Mouse (Mus musculus): ENCODE measurements around the gene Dcaf15.
A peak's percentile ranks its signal among the peaks of the same experiment; 100 is the strongest.

The Dcaf15 gene

GRCm38 (mm10) chr8:84104697-84105609 is at the start of gene Dcaf15:
TSS of gene Dcaf15 (minus strand) at chr8:84104768.
- DNase-seq (ENCODE audit: low spot score) = peak; percentile 96

- DNase-seq (ENCODE audit: low spot score) = no peak
Measured at GRCm38 (mm10) chr8:84149181-84149580, 44.6 kb upstream of the Dcaf15 start.

GRCm38 (mm10) chr8:84148531-84148850 is 43.9 kb upstream of the Dcaf15 start:
- DNase-seq (ENCODE audit: low spot score) = no peak

- peak; percentile 89 for DNase-seq (ENCODE audit: low spot score)
Measured at GRCm38 (mm10) chr8:84147769-84148530, 43.4 kb upstream of the Dcaf15 start, which contains the start of the genes Cc2d1a and 4930432K21Rik. TSS of gene Cc2d1a (minus strand) at chr8:84147936. TSS of gene 4930432K21Rik (plus strand) at chr8:84148025.

GRCm38 (mm10) chr8:84147324-84147766 is 42.8 kb upstream of the Dcaf15 start:
- DNase-seq (ENCODE audit: low spot score) = no peak

- DNase-seq (ENCODE audit: low spot score) = no peak
Measured at GRCm38 (mm10) chr8:84144636-84145245, 40.2 kb upstream of the Dcaf15 start.

- no peak for DNase-seq (ENCODE audit: low spot score)
Measured at GRCm38 (mm10) chr8:84140838-84141237, 36.3 kb upstream of the Dcaf15 start.

- DNase-seq (ENCODE audit: low spot score) = no peak
Measured at GRCm38 (mm10) chr8:84137848-84138247, 33.3 kb upstream of the Dcaf15 start.

- DNase-seq (ENCODE audit: low spot score) = no peak
Measured at GRCm38 (mm10) chr8:84132225-84132624, 27.7 kb upstream of the Dcaf15 start.

- DNase-seq (ENCODE audit: low spot score) = no peak
Measured at GRCm38 (mm10) chr8:84130806-84131205, 26.2 kb upstream of the Dcaf15 start.

GRCm38 (mm10) chr8:84128277-84128676 is 23.7 kb upstream of the Dcaf15 start:
- DNase-seq (ENCODE audit: low spot score) = no peak

- no peak for DNase-seq (ENCODE audit: low spot score)
Measured at GRCm38 (mm10) chr8:84127202-84127901, 22.8 kb upstream of the Dcaf15 start.

GRCm38 (mm10) chr8:84126742-84127141 is 22.2 kb upstream of the Dcaf15 start:
- no peak for DNase-seq (ENCODE audit: low spot score)

GRCm38 (mm10) chr8:84125656-84126055 is 21.1 kb upstream of the Dcaf15 start, which contains the start of gene Podnl1:
TSS of gene Podnl1 (plus strand) at chr8:84125989.
- no peak for DNase-seq (ENCODE audit: low spot score)

- no peak for DNase-seq (ENCODE audit: low spot score)
Measured at GRCm38 (mm10) chr8:84122151-84122550, 17.6 kb upstream of the Dcaf15 start.

- no peak for DNase-seq (ENCODE audit: low spot score)
Measured at GRCm38 (mm10) chr8:84115646-84116045, 11.1 kb upstream of the Dcaf15 start.

GRCm38 (mm10) chr8:84106216-84107040 is 1.9 kb upstream of the Dcaf15 start:
- no peak for DNase-seq (ENCODE audit: low spot score)

GRCm38 (mm10) chr8:84105676-84106075 is 1.1 kb upstream of the Dcaf15 start:
- DNase-seq (ENCODE audit: low spot score) = no peak

GRCm38 (mm10) chr8:84104221-84104620 is 347 bp downstream of the Dcaf15 start:
- no peak for DNase-seq (ENCODE audit: low spot score)

- no peak for DNase-seq (ENCODE audit: low spot score)
Measured at GRCm38 (mm10) chr8:84103601-84104000, 967 bp downstream of the Dcaf15 start.

Data from left cerebral cortex, adult 11 months (tissue).